Mouse (Mus musculus) forebrain, embryonic 16.5 days (tissue): Measurements from ENCODE around the gene Fam228a. TPM values are rescaled to one million over a fixed set of nuclear protein-coding genes. Genes with fewer than 3 reads are reported as not detected.
A peak's percentile ranks its signal among the peaks of the same experiment; 100 is the strongest.
"Not testable (repeated sequence)": the region's sequence is repeated elsewhere in the genome, so short reads cannot be mapped to it uniquely, and the experiment has no call there.

Source experiments
- ATAC-seq: fragments of 200-750 bp; cut with Nextera tagmentation; 2 replicates; pipeline ENCODE4 v1.8.0; 2017; ENCODE audit warnings: mild to moderate bottlenecking, moderate library complexity
- H3K27ac ChIP-seq: fragments of 300-500 bp; sonication (generic); 2 replicates; pipeline ENCODE4 v1.5.1; 2014; ENCODE audit warnings: low read length, control low read depth
- H3K27me3 ChIP-seq: fragments of 300-500 bp; sonication (generic); replicated peaks from 2 replicates; pipeline ENCODE4 v1.6.1; 2014; ENCODE audit warnings: low read length; ENCODE audit not compliant: control insufficient read depth, insufficient read depth
- H3K36me3 ChIP-seq: fragments of 300-500 bp; sonication (generic); 2 replicates; pipeline ENCODE4 v1.6.1; 2014; ENCODE audit not compliant: control insufficient read depth, insufficient read depth
- H3K4me1 ChIP-seq: fragments of 300-500 bp; sonication (generic); replicated peaks from 2 replicates; pipeline ENCODE4 v1.6.1; 2014; ENCODE audit warnings: low read length; ENCODE audit not compliant: control insufficient read depth, insufficient read depth
- H3K4me2 ChIP-seq: fragments of 300-500 bp; sonication (generic); 2 replicates; pipeline ENCODE4 v1.6.1; 2014; ENCODE audit warnings: mild to moderate bottlenecking, low read length, control low read depth
- H3K4me3 ChIP-seq: fragments of 300-500 bp; sonication (generic); replicated peaks from 2 replicates; pipeline ENCODE4 v1.5.1; 2014; ENCODE audit warnings: mild to moderate bottlenecking, low read length, control low read depth
- H3K9ac ChIP-seq: fragments of 300-500 bp; sonication (generic); replicated peaks from 2 replicates; pipeline ENCODE4 v1.6.1; 2014; ENCODE audit warnings: low read depth, low read length, control low read depth
- H3K9me3 ChIP-seq: fragments of 300-500 bp; sonication (generic); 2 replicates; pipeline ENCODE4 v1.6.1; 2016; ENCODE audit warnings: low read length; ENCODE audit not compliant: control insufficient read depth
- whole genome bisulfite sequencing: fragments of 180-500 bp; shearing (Covaris S2); extraction: QIAGEN DNeasy Blood & Tissue Kit; methylation state at CpG from one replicate; pipeline ENCODE4 v1.1.7; 2014; 5-methylcytosine and 5-hydroxymethylcytosine counted together
- polyA plus RNA-seq: library from polyadenylated mRNA; unstranded; fragments of >200 nt; fragmentation: Nextera tagmentation; extraction: Ambion mirVana; gene quantifications from 2 replicates; pipeline ENCODE4 v1.2.1, GENCODE M21; 2015

The Fam228a gene
- polyA plus RNA-seq, 1 experiment from 2014 or later = 1.0 TPM

- H3K9me3 ChIP-seq = no peaks in the 10 kb centered on the region
- peak overlapping the region; percentile 52 for H3K4me2 ChIP-seq
- H3K9ac ChIP-seq = peak overlapping the region; percentile 94
- H3K27ac ChIP-seq = peak overlapping the region; percentile 98
- H3K4me3 ChIP-seq = peak overlapping the region; percentile 81
- no peak; the same call in 1 of the 2 replicates for ATAC-seq
- no peaks in the 10 kb centered on the region for H3K36me3 ChIP-seq
- 16% methylated on average over 13 of the region's 13 CpGs for WGBS
- H3K27me3 ChIP-seq = no peaks in the 10 kb centered on the region
- peaks cover 6% of the 10 kb centered on the region for H3K4me1 ChIP-seq
Observed at GRCm38 (mm10) chr12:4769333-4769723, 31.1 kb upstream of the Fam228a start.

- H3K27ac ChIP-seq = peak within 1 kb of the TSS; percentile 98
- H3K9me3 ChIP-seq = no peaks in the 10 kb centered on the region
- H3K9ac ChIP-seq = peak within 1 kb of the TSS; percentile 94
- H3K36me3 ChIP-seq = no peaks in the 10 kb centered on the region
- peak within 1 kb of the TSS; percentile 52 for H3K4me2 ChIP-seq
- no peaks in the 10 kb centered on the region for H3K27me3 ChIP-seq
- H3K4me1 ChIP-seq = peaks cover 6% of the 10 kb centered on the region
- 1% methylated on average over 61 of the region's 61 CpGs for WGBS
- ATAC-seq = peak; percentile 99
- peak within 1 kb of the TSS; percentile 81 for H3K4me3 ChIP-seq
Observed at GRCm38 (mm10) chr12:4768492-4769332, 30.5 kb upstream of the Fam228a start, which contains the start of the genes Pfn4 and Fam228b. Gene Pfn4 (plus strand): TSS chr12:4769022. Gene Fam228b (minus strand): TSS chr12:4769267.

- Histone ChIP-seq H3K9ac (no peak overlapping the region), H3K36me3 (no peaks in the 10 kb centered on the region), H3K9me3 (no peaks in the 10 kb centered on the region), H3K4me2 (no peak overlapping the region), H3K4me3 (no peak overlapping the region), H3K27ac (no peak overlapping the region), H3K4me1 (no peaks in the 10 kb centered on the region), H3K27me3 (no peaks in the 10 kb centered on the region)
- no peak for ATAC-seq
- 97% methylated on average over 1 of the region's 1 CpGs for WGBS
Observed at GRCm38 (mm10) chr12:4757060-4757459, 18.8 kb upstream of the Fam228a start.

GRCm38 (mm10) chr12:4754451-4754850, 16.2 kb upstream of the Fam228a start:
- H3K9ac ChIP-seq, H3K27me3 ChIP-seq, H3K4me2 ChIP-seq, H3K36me3 ChIP-seq, H3K9me3 ChIP-seq, H3K4me1 ChIP-seq, H3K4me3 ChIP-seq, H3K27ac ChIP-seq, ATAC-seq: not testable (repeated sequence)
- WGBS = 92% methylated on average over 4 of the region's 4 CpGs

GRCm38 (mm10) chr12:4744486-4744885, 6.3 kb upstream of the Fam228a start:
- H3K4me3 ChIP-seq = no peak overlapping the region
- no peaks in the 10 kb centered on the region for H3K27me3 ChIP-seq
- no peaks in the 10 kb centered on the region for H3K36me3 ChIP-seq
- no peak overlapping the region for H3K27ac ChIP-seq
- no peaks in the 10 kb centered on the region for H3K9me3 ChIP-seq
- no peaks in the 10 kb centered on the region for H3K4me1 ChIP-seq
- no peak overlapping the region for H3K4me2 ChIP-seq
- WGBS = 91% methylated on average over 10 of the region's 10 CpGs
- ATAC-seq = no peak
- no peak overlapping the region for H3K9ac ChIP-seq

- Histone ChIP-seq H3K4me3 (no peak overlapping the region), H3K4me1 (no peaks in the 10 kb centered on the region), H3K27ac (no peak overlapping the region), H3K9me3 (no peaks in the 10 kb centered on the region), H3K36me3 (no peaks in the 10 kb centered on the region), H3K4me2 (no peak overlapping the region), H3K27me3 (no peaks in the 10 kb centered on the region), H3K9ac (no peak overlapping the region)
- no peak for ATAC-seq
- 91% methylated on average over 3 of the region's 3 CpGs for WGBS
Observed at GRCm38 (mm10) chr12:4742183-4742582, 4.0 kb upstream of the Fam228a start.

- ATAC-seq = no peak
Observed at GRCm38 (mm10) chr12:4740823-4741222, 2.6 kb upstream of the Fam228a start.

GRCm38 (mm10) chr12:4732332-4732731, 5.9 kb downstream of the Fam228a start:
- Histone ChIP-seq H3K27me3 (no peaks in the 10 kb centered on the region), H3K4me2 (no peak overlapping the region), H3K9me3 (no peaks in the 10 kb centered on the region), H3K36me3 (no peaks in the 10 kb centered on the region), H3K27ac (no peak overlapping the region), H3K4me1 (no peaks in the 10 kb centered on the region), H3K9ac (no peak overlapping the region), H3K4me3 (no peak overlapping the region)
- 66% methylated on average over 4 of the region's 4 CpGs for WGBS
- ATAC-seq = no peak

More at GRCm38 (mm10) chr12:4740823-4741222, 2.6 kb upstream of the Fam228a start:
- Histone ChIP-seq H3K9me3 (no peaks in the 10 kb centered on the region), H3K36me3 (no peaks in the 10 kb centered on the region), H3K9ac (no peak overlapping the region), H3K4me2 (no peak overlapping the region), H3K4me3 (no peak overlapping the region), H3K4me1 (no peaks in the 10 kb centered on the region), H3K27me3 (no peaks in the 10 kb centered on the region), H3K27ac (no peak overlapping the region)
- WGBS = 67% methylated on average over 7 of the region's 7 CpGs

- no peak overlapping the region for H3K27ac ChIP-seq
- H3K4me3 ChIP-seq = no peak overlapping the region
- no peak for ATAC-seq
- H3K36me3 ChIP-seq = no peaks in the 10 kb centered on the region
- no peaks in the 10 kb centered on the region for H3K9me3 ChIP-seq
- H3K9ac ChIP-seq = no peak overlapping the region
- no peak overlapping the region for H3K4me2 ChIP-seq
- no peaks in the 10 kb centered on the region for H3K4me1 ChIP-seq
- WGBS = 86% methylated on average over 4 of the region's 4 CpGs
- no peaks in the 10 kb centered on the region for H3K27me3 ChIP-seq
Observed at GRCm38 (mm10) chr12:4731629-4732028, 6.6 kb downstream of the Fam228a start.
